Mouse (Mus musculus) hindbrain, embryonic 11.5 days (tissue): Measurements from ENCODE around the gene Arl14. TPM values are rescaled to one million over a fixed set of nuclear protein-coding genes. Genes with fewer than 3 reads are reported as not detected.
A peak's percentile ranks its signal among the peaks of the same experiment; 100 is the strongest.
"Not testable (repeated sequence)": the region's sequence is repeated elsewhere in the genome, so short reads cannot be mapped to it uniquely, and the experiment has no call there.

Source experiments
- ATAC-seq: fragments of 200-750 bp; cut with Nextera tagmentation; 2 replicates; pipeline ENCODE4 v1.8.0; 2017; ENCODE audit warnings: mild to moderate bottlenecking, moderate TSS enrichment, moderate library complexity; ENCODE audit not compliant: low FRiP score
- DNase-seq: peaks from one replicate; pipeline ENCODE4 v3.0.0-alpha.2; 2015; ENCODE audit warnings: low spot score
- H3K27ac ChIP-seq: fragments of 300-500 bp; sonication (generic); 2 replicates; pipeline ENCODE4 v1.5.1; 2014; ENCODE audit warnings: mild to moderate bottlenecking, low read depth, low read length
- H3K27me3 ChIP-seq: fragments of 300-500 bp; sonication (generic); 2 replicates; pipeline ENCODE4 v1.6.1; 2014; ENCODE audit warnings: mild to moderate bottlenecking, low read length, moderate library complexity, mixed read lengths; ENCODE audit not compliant: control insufficient read depth, insufficient read depth
- H3K36me3 ChIP-seq: fragments of 300-500 bp; sonication (generic); 2 replicates; pipeline ENCODE4 v1.6.1; 2014; ENCODE audit warnings: mild to moderate bottlenecking, low read length, moderate library complexity, mixed read lengths; ENCODE audit not compliant: control insufficient read depth, insufficient read depth
- H3K4me1 ChIP-seq: fragments of 300-500 bp; sonication (generic); replicated peaks from 2 replicates; pipeline ENCODE4 v1.6.1; 2014; ENCODE audit warnings: low read length, mixed read lengths; ENCODE audit not compliant: control insufficient read depth, insufficient read depth
- H3K4me2 ChIP-seq: fragments of 300-500 bp; sonication (generic); replicated peaks from 2 replicates; pipeline ENCODE4 v1.6.1; 2014; ENCODE audit warnings: mild to moderate bottlenecking, low read depth, low read length
- H3K4me3 ChIP-seq: fragments of 300-500 bp; sonication (generic); 2 replicates; pipeline ENCODE4 v1.5.1; 2014; ENCODE audit warnings: low read depth, low read length
- H3K9ac ChIP-seq: fragments of 300-500 bp; sonication (generic); 2 replicates; pipeline ENCODE4 v1.6.1; 2014; ENCODE audit warnings: low read depth, low read length
- H3K9me3 ChIP-seq: fragments of 300-500 bp; sonication (generic); 2 replicates; pipeline ENCODE4 v1.6.1; 2016; ENCODE audit warnings: low read length; ENCODE audit not compliant: control insufficient read depth
- WGBS: fragments of 180-500 bp; shearing (Covaris S2); extraction: QIAGEN DNeasy Blood & Tissue Kit; methylation state at CpG from one replicate; pipeline ENCODE4 v1.1.7; 2014; 5-methylcytosine and 5-hydroxymethylcytosine counted together
- polyA plus RNA-seq: library from polyadenylated mRNA; unstranded; fragments of >200 nt; fragmentation: Nextera tagmentation; extraction: Ambion mirVana; gene quantifications from 2 replicates; pipeline ENCODE4 v1.2.1, GENCODE M21; 2014

Gene Arl14
- polyA plus RNA-seq, 1 experiment from 2014 or later, result not detected

GRCm38 (mm10) chr3:69241020-69241419 lies 18.8 kb downstream of the Arl14 start:
- Histone ChIP-seq H3K27ac (no peak overlapping the region), H3K9ac (no peak overlapping the region), H3K36me3 (no peaks in the 10 kb centered on the region), H3K9me3 (no peaks in the 10 kb centered on the region), H3K4me3 (no peak overlapping the region), H3K27me3 (no peaks in the 10 kb centered on the region), H3K4me2 (no peak overlapping the region), H3K4me1 (no peaks in the 10 kb centered on the region)
- DNase-seq, result no peak
- ATAC-seq, result no peak
- WGBS, result 84% methylated on average over 1 of the region's 1 CpGs

DNA sequence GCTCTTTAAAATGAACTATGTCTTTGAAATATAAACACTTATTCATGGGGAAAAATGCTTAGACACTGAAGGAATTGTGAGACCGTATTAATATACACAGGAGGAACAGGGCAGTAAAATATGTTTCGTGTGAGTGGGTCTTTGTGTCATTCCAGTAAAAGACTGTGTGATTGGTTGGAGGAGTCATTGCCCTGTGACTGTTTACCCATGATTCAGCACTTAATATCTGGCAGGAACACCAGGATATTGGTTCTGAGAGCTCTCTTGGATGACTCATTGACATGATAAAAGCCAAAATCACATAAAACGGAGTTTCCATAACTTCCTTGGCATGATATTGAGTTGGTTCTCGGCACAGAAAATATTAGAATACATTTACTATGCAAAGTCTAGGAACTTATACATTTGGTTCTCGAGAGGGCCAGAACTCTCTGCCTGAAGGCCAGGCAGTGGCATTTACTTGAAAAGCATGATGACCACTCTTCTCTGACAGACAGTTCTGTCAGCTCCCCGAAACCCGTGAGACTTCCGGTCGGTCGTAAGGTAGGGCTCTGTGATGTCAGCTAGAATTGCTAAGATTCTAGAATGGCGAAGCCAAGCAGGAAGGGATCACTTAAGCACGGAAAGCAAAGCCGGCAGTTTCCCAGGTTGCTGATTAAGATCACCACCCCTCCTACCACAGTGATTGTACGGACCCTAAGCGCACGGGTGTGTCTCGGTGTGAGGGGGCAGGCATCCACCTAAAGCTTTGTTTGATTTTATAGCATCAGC lies 31.1 kb downstream of the Arl14 start:
- WGBS, result 93% methylated on average over 17 of the region's 17 CpGs

DNA sequence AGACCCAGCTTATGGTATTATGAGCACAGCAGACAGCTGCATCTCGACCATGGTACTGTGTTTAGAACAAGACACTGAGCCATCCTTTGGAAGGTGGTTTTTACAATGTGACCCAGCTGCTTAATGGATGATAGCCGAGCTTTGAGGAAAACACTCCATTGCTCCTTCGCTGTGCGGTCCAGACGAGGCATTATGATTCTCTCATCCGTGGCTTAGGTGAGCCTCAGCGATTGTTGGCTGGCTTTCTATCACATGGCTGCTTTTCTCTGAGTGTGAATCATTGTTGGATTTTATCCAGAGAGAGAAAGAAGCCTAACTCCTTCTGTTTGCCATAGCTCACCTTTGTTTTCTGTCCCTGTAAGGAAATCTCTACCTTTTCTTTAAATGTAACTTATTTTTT lies 32.5 kb downstream of the Arl14 start:
- no peak overlapping the region for H3K9ac ChIP-seq
- no peak overlapping the region for H3K27ac ChIP-seq
- H3K4me1 ChIP-seq, result no peaks in the 10 kb centered on the region
- 80% methylated on average over 7 of the region's 7 CpGs for WGBS
- H3K4me2 ChIP-seq, result no peak overlapping the region
- DNase-seq (no peak), ATAC-seq (no peak)
- H3K9me3 ChIP-seq, result no peaks in the 10 kb centered on the region
- H3K27me3 ChIP-seq, result no peaks in the 10 kb centered on the region
- no peaks in the 10 kb centered on the region for H3K36me3 ChIP-seq
- no peak overlapping the region for H3K4me3 ChIP-seq

More for the DNA sequence above, 31.1 kb downstream of the Arl14 start:
- no peak overlapping the region for H3K4me2 ChIP-seq
- no peaks in the 10 kb centered on the region for H3K36me3 ChIP-seq
- H3K9ac ChIP-seq, result no peak overlapping the region
- ATAC-seq, result no peak
- H3K9me3 ChIP-seq, result no peaks in the 10 kb centered on the region
- H3K4me1 ChIP-seq, result no peaks in the 10 kb centered on the region
- H3K27ac ChIP-seq, result no peak overlapping the region
- no peaks in the 10 kb centered on the region for H3K27me3 ChIP-seq
- H3K4me3 ChIP-seq, result no peak overlapping the region
- no peak for DNase-seq

GRCm38 (mm10) chr3:69257049-69257699 lies 35.0 kb downstream of the Arl14 start:
- no peaks in the 10 kb centered on the region for H3K27me3 ChIP-seq
- no peak overlapping the region for H3K4me3 ChIP-seq
- ATAC-seq, result peak; percentile 61; the same call in 1 of the 2 replicates
- DNase-seq, result peak; percentile 75
- H3K9ac ChIP-seq, result no peak overlapping the region
- H3K4me1 ChIP-seq, result no peaks in the 10 kb centered on the region
- WGBS, result 6% methylated on average over 2 of the region's 2 CpGs
- H3K4me2 ChIP-seq, result no peak overlapping the region
- H3K36me3 ChIP-seq, result no peaks in the 10 kb centered on the region
- no peak overlapping the region for H3K27ac ChIP-seq
- H3K9me3 ChIP-seq, result no peaks in the 10 kb centered on the region

DNA sequence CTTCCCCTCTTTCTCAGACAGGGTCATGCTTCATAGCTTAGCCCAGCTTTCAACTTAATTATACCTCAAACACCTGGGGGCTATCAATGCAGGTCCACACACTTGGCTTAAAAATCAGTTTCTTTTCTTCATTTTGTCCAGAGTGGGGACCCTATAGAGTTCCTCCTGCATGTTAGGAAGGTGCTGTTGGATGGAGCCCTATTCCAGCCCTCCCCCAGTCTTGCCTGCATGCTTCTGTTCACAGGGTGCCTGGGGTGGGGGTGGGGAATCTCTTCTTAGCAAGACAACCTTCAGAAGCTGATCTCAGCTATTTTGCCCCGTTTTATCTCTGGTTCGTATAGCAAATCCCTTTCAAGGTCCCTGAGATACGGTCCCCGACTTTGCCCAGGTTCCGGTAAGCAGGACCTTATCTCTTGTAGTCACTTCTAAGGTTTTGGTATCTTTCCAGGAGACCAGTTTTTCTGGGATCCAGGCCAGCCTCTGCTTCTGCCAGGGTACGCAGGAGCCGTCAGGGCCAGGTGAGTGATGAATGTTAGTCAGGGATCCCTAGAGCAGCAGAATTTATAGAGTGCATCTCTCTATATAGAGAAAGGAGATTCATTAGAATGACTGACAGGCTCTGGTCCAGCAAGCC lies 40.9 kb downstream of the Arl14 start:
- ATAC-seq (no peak), DNase-seq (no peak)
- H3K4me1 ChIP-seq, result no peaks in the 10 kb centered on the region
- H3K9me3 ChIP-seq, result no peaks in the 10 kb centered on the region
- no peaks in the 10 kb centered on the region for H3K36me3 ChIP-seq
- H3K4me2 ChIP-seq, result no peak overlapping the region
- WGBS, result 90% methylated on average over 7 of the region's 7 CpGs
- no peak overlapping the region for H3K9ac ChIP-seq
- H3K4me3 ChIP-seq, result no peak overlapping the region
- H3K27ac ChIP-seq, result no peak overlapping the region
- no peaks in the 10 kb centered on the region for H3K27me3 ChIP-seq

GRCm38 (mm10) chr3:69264299-69264698 lies 42.1 kb downstream of the Arl14 start:
- H3K4me1 ChIP-seq, H3K36me3 ChIP-seq, H3K4me2 ChIP-seq, H3K27me3 ChIP-seq, DNase-seq, H3K4me3 ChIP-seq, H3K9ac ChIP-seq, H3K27ac ChIP-seq, ATAC-seq, H3K9me3 ChIP-seq: not testable (repeated sequence)
- WGBS, result 88% methylated on average over 2 of the region's 2 CpGs

DNA sequence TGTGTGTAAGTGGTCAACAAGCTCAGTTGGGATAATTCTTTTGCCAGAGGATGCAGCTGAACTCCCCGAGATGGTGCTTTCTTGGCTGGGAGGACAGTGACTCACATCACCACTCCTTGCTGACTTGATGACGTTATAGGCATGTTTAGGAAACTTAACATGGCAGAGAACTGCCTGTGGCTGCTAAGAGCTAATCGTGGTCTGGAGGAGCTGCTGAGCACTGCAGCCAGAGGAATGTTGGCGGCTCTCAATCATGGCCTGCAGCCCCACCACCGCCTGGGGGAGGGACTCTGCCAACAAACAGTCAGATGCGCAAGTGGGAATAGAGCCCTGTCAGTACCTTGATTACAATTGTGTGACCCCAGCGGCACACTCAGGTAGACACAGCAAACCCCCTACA lies 49.6 kb downstream of the Arl14 start:
- WGBS, result 81% methylated on average over 7 of the region's 7 CpGs

More for the DNA sequence above, 49.6 kb downstream of the Arl14 start:
- no peak overlapping the region for H3K4me3 ChIP-seq
- H3K9me3 ChIP-seq, result no peaks in the 10 kb centered on the region
- ATAC-seq, result no peak
- H3K4me1 ChIP-seq, result no peaks in the 10 kb centered on the region
- no peak overlapping the region for H3K9ac ChIP-seq
- H3K4me2 ChIP-seq, result no peak overlapping the region
- no peaks in the 10 kb centered on the region for H3K36me3 ChIP-seq
- no peak for DNase-seq
- H3K27me3 ChIP-seq, result no peaks in the 10 kb centered on the region
- H3K27ac ChIP-seq, result no peak overlapping the region
